Mouse (Mus musculus) splenic B cell, adult 2 months (primary cell): ENCODE measurements at regions not wholly inside any gene's neighbourhood (a gene's known extent, or its start where the extent isn't known, plus 50 kb on each side); places are given as distances from the start of the nearest gene placed in this dataset.

Experiments used
- DNase-seq: peaks from one replicate; pipeline ENCODE4 v3.0.0-alpha.2; 2011; ENCODE audit warnings: low read depth, low spot score
- H3K27me3 ChIP-seq: 2 replicates; pipeline ENCODE4 v1.6.1; 2012; ENCODE audit warnings: mild to moderate bottlenecking, low read length, moderate library complexity, mixed read lengths; ENCODE audit not compliant: control insufficient read depth, poor library complexity, insufficient read depth, severe bottlenecking
- H3K36me3 ChIP-seq: 2 replicates; pipeline ENCODE4 v1.6.1; 2012; ENCODE audit warnings: mild to moderate bottlenecking, low read length, moderate library complexity, mixed read lengths; ENCODE audit not compliant: control insufficient read depth, poor library complexity, insufficient read depth, severe bottlenecking

DNA sequence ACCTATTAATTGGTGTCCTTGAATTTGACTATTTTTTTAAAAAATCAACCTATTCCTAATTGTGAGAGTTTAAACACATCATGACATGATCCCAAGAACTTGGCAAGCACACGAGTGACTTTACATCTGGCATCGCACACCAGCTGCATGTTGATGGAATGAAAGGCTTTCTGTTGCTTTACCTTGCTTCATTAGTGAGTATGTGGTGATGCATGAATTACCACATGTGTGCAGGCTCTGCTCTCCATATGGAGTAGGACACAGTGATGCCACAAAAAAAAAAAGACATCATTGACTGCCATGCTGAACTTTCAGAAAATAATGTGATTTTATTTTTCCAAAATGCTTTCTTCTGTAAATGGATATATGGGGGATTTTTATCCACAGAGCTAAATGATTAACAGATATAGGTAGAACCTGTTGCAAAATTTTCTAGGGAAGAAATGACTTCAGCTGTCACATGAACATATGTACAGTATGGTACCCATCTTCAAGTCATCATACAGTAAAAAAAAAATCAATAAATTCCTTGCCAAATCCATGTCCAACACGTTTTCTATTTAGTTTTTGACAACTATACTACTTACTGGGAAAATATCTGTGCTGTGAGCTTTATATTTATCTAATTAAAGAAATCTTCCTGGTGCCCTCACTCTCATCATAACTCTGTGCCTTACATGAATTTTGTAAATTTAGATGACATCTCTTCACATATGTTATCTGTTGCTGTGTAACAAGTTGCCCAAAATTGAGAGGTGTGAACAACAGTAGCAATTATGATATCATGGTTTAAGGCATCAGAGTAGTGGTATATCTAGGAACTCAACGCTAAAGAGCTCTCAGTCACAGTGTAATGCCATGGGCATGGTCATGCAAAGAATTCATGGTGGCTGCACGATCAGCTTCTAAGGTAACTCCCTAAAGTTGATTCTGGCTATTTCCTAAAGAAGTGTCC, 84.0 kb upstream of the Arrdc3 start:
- Histone ChIP-seq H3K27me3 (no peaks in the 10 kb centered on the region), H3K36me3 (no peaks in the 10 kb centered on the region)
- DNase-seq: no peak

DNA sequence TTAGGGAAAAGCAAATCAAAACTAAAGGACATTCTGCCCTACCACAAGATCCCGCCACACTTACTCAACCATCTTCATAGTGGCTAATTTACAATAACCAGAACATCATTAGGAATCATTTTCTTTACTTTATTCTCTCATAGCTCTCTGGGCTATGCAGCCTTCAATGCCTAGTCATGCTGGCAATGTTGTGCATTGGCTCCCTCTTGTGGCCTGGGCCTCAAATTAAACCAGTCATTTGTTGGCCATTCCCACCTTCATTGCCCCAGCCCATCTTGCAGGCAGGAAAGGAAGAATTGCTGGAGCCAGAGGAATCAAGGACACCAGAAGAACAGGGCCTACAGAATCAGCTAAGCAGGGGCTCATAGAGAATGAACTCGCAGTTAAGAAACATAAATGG, 77.0 kb upstream of the Arrdc3 start:
- no peaks in the 10 kb centered on the region for H3K36me3 ChIP-seq
- peak; percentile 9 for DNase-seq
- H3K27me3 ChIP-seq: no peaks in the 10 kb centered on the region

DNA sequence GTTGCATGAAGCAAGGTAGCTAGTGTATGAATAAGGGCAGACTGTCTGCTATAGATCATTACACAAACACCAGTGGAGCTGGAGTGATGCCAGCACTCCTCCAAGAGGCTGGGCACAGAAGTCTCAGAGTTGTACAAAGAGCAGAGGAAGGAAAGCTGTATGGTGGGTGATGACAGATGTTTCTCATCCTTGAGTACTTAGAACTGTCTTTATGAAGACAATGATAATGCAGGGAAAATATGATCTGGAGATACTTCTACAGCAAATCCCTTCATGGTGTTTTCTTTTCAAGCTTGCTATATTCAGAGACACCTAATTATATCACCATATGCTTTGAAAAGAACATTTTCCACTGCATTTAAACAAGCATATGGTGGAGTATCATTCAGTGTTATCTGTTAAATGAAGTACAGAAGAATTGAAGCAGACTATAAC, 56.1 kb upstream of the Arrdc3 start:
- no peaks in the 10 kb centered on the region for H3K27me3 ChIP-seq
- DNase-seq: no peak
- no peaks in the 10 kb centered on the region for H3K36me3 ChIP-seq
